24 mouse cellular contexts compared by ENCODE assay signal in genomic region chr2:25022678-25023077, GRCm38 (mm10). TPM values are rescaled to one million over a fixed set of nuclear protein-coding genes. Genes with fewer than 3 reads are reported as not detected.
DNase-seq lines count a peak whose midpoint lies in the region; ATAC-seq and TF ChIP-seq lines count a peak whose summit lies in the region.
"Had no signal": no experiment of that assay in that cellular context is flagged by ENCODE, and none has a peak within 500 bp of the region (broad histone marks: within the 10 kb centered on the region; RNA-seq: fewer than 3 reads in every experiment).

No protein-coding gene starts in this region.

- 0 out of 2 replicates have a peak, but pooled peaks have one; percentile 9 for TF ChIP-seq CTCF in gastrocnemius, adult 2 months (IDR thresholded peaks at IDR 0.05)
- no peak for TF ChIP-seq CTCF in liver, adult 2 months (IDR thresholded peaks at IDR 0.05; ENCODE audit: low read depth, low read length)

- no peak overlapping the region for H3K9ac ChIP-seq in liver, adult 2 months (ENCODE audit: low read depth, low read length)
- H3K9ac ChIP-seq in liver, embryonic 11.5 days (ENCODE audit: low read depth, low read length), result no peak overlapping the region
- H3K9ac ChIP-seq: forebrain, embryonic 13.5 days; limb, embryonic 13.5 days; lung, embryonic 15.5 days; midbrain, embryonic 15.5 days had no signal

- DNase-seq in gastrocnemius, adult 2 months, result no peak
- no peak for DNase-seq in gastrocnemius, adult 8-10 months (ENCODE audit: low spot score in 2 of 2)
- DNase-seq in liver, adult 2 months (ENCODE audit: extremely low read depth, low read depth, low spot score), result peak; percentile 8
- no peak for DNase-seq in liver, embryonic 11.5 days (ENCODE audit: low spot score)
- peak; percentile 27 for DNase-seq in A20 (ENCODE audit: low read depth, low spot score)
- peak; percentile 47 for DNase-seq in R1 (ENCODE audit: low read depth, low spot score)
- no peak for DNase-seq in urinary bladder, postnatal 14 days (ENCODE audit: low spot score)
- no peak for DNase-seq in spleen, adult 18-20 months
- DNase-seq: adrenal gland, adult 8-10 months; cerebellum, adult 11 months; cerebellum, postnatal 25 days; heart, adult 11 months; right cerebral cortex, adult 18-20 months had no signal

- no peak for TF ChIP-seq POLR2A in liver, adult 2 months (IDR thresholded peaks at IDR 0.05; ENCODE audit: extremely low read depth, insufficient read depth, low read length)

- no peak for ATAC-seq in liver, embryonic 11.5 days (replicated peaks; ENCODE audit: low FRiP score)
- ATAC-seq: forebrain, embryonic 13.5 days; inflammation-experienced regulatory T-cells, adult 6 months; midbrain, embryonic 15.5 days had no signal

- no peaks in the 10 kb centered on the region for H3K4me1 ChIP-seq in liver, adult 2 months (ENCODE audit: control insufficient read depth, insufficient read depth, low read length)
- H3K4me1 ChIP-seq in liver, embryonic 11.5 days (replicated peaks; ENCODE audit: control insufficient read depth, insufficient read depth, low read length), result no peaks in the 10 kb centered on the region
- H3K4me1 ChIP-seq: forebrain, embryonic 13.5 days; limb, embryonic 13.5 days; lung, embryonic 15.5 days; midbrain, embryonic 15.5 days had no signal

- WGBS in liver, adult 2 months, result 100% methylated on average over 1 of the region's 1 CpGs
- WGBS in liver, embryonic 11.5 days, result 86% methylated on average over 1 of the region's 1 CpGs

- no peaks in the 10 kb centered on the region for H3K9me3 ChIP-seq in liver, embryonic 11.5 days (ENCODE audit: control insufficient read depth, low read length)
- H3K9me3 ChIP-seq: embryonic facial prominence, embryonic 10.5 days; forebrain, embryonic 13.5 days; limb, embryonic 13.5 days; lung, embryonic 15.5 days; midbrain, embryonic 15.5 days had no signal

- H3K27me3 ChIP-seq in liver, adult 2 months (ENCODE audit: control insufficient read depth, insufficient read depth, low read length), result no peaks in the 10 kb centered on the region
- H3K27me3 ChIP-seq in liver, embryonic 11.5 days (replicated peaks; ENCODE audit: control insufficient read depth, insufficient read depth, low read length), result no peaks in the 10 kb centered on the region
- H3K27me3 ChIP-seq: forebrain, embryonic 13.5 days; limb, embryonic 13.5 days; lung, embryonic 15.5 days; midbrain, embryonic 15.5 days had no signal

- H3K79me2 ChIP-seq in liver, adult 2 months (ENCODE audit: control insufficient read depth, insufficient read depth, low read length), result no peaks in the 10 kb centered on the region

- no peak overlapping the region for H3K27ac ChIP-seq in gastrocnemius, adult 2 months
- no peak overlapping the region for H3K27ac ChIP-seq in liver, adult 2 months (replicated peaks; ENCODE audit: insufficient read depth, low read depth, low read length)
- H3K27ac ChIP-seq in liver, embryonic 11.5 days (ENCODE audit: low read depth, low read length), result no peak overlapping the region
- H3K27ac ChIP-seq: embryonic facial prominence, embryonic 10.5 days; forebrain, embryonic 13.5 days; limb, embryonic 13.5 days; lung, embryonic 15.5 days; midbrain, embryonic 15.5 days had no signal

- H3K4me3 ChIP-seq in gastrocnemius, adult 2 months, result no peak overlapping the region
- no peak overlapping the region for H3K4me3 ChIP-seq in liver, adult 2 months (ENCODE audit: insufficient read depth, low read depth, low read length)
- H3K4me3 ChIP-seq in liver, embryonic 11.5 days (ENCODE audit: low read depth, low read length), result no peak overlapping the region
- H3K4me3 ChIP-seq: embryonic facial prominence, embryonic 10.5 days; forebrain, embryonic 13.5 days; limb, embryonic 13.5 days; lung, embryonic 15.5 days; midbrain, embryonic 15.5 days had no signal

- intact Hi-C loops in gastrocnemius, adult 2 months (cut with DNase I), result no loop called here

- peaks cover 25% of the 10 kb centered on the region for H3K36me3 ChIP-seq in liver, adult 2 months (ENCODE audit: control insufficient read depth, insufficient read depth, low read length)
- H3K36me3 ChIP-seq in liver, embryonic 11.5 days (ENCODE audit: control insufficient read depth, insufficient read depth, low read length), result no peaks in the 10 kb centered on the region; the same call in 1 of the 2 replicates
- H3K36me3 ChIP-seq: embryonic facial prominence, embryonic 10.5 days; limb, embryonic 13.5 days; lung, embryonic 15.5 days; midbrain, embryonic 15.5 days had no signal

- H3K4me2 ChIP-seq in liver, embryonic 11.5 days, result no peak overlapping the region
- H3K4me2 ChIP-seq: forebrain, embryonic 13.5 days; limb, embryonic 13.5 days; lung, embryonic 15.5 days; midbrain, embryonic 15.5 days had no signal

RNA-seq across cellular contexts. Expression of gene Nsmf, which starts 31.5 kb away (rescaled TPM):
- 10 to 100 TPM in 1 of 2 experiments, 1 to 10 TPM in 1; 6.9 to 15.0 TPM for total RNA-seq in gastrocnemius, adult 2 months (2021)
- total RNA-seq in gastrocnemius, adult 8-10 months (2022), result 1 to 10 TPM; 5.6 to 8.4 (median 7.2) TPM
- total RNA-seq in liver, adult 2 months (2014; rRNA removed), result 71.2 and 76.2 TPM in 2 replicates
- polyA plus RNA-seq in liver, adult 2 months (2012; rRNA removed), result 182 and 219 TPM in 2 replicates
- polyA plus RNA-seq in liver, embryonic 11.5 days (2014; fragmentation: Nextera tagmentation; extraction: Ambion mirVana), result 29.0 and 32.6 TPM in 2 replicates

RNA-seq across cellular contexts. Expression of gene Pnpla7, which starts 46.8 kb away (rescaled TPM):
- 10 to 100 TPM; 36.5 to 44.6 TPM for total RNA-seq in gastrocnemius, adult 2 months (2021)
- total RNA-seq in gastrocnemius, adult 8-10 months (2022), result 10 to 100 TPM; 32.8 to 48.4 (median 40.4) TPM
- total RNA-seq in liver, adult 2 months (2014; rRNA removed), result 125 and 141 TPM in 2 replicates
- polyA plus RNA-seq in liver, adult 2 months (2012; rRNA removed), result 113 and 122 TPM in 2 replicates
- 24.7 TPM in 2 replicates for polyA plus RNA-seq in liver, embryonic 11.5 days (2014; fragmentation: Nextera tagmentation; extraction: Ambion mirVana)

RNA-seq across cellular contexts. Expression of gene Mrpl41, which starts 47.8 kb away (rescaled TPM):
- 10 to 100 TPM; 28.9 to 43.8 TPM for total RNA-seq in gastrocnemius, adult 2 months (2021)
- 10 to 100 TPM; 33.0 to 39.9 (median 34.9) TPM for total RNA-seq in gastrocnemius, adult 8-10 months (2022)
- 68.1 and 77.0 TPM in 2 replicates for total RNA-seq in liver, adult 2 months (2014; rRNA removed)
- polyA plus RNA-seq in liver, adult 2 months (2012; rRNA removed), result 24.4 and 30.1 TPM in 2 replicates
- 149 and 158 TPM in 2 replicates for polyA plus RNA-seq in liver, embryonic 11.5 days (2014; fragmentation: Nextera tagmentation; extraction: Ambion mirVana)

RNA-seq across cellular contexts. Expression of gene Entpd8, which starts 57.4 kb away (rescaled TPM):
- not detected for total RNA-seq in gastrocnemius, adult 2 months (2021)
- total RNA-seq in gastrocnemius, adult 8-10 months (2022), result not detected
- total RNA-seq in liver, adult 2 months (2014; rRNA removed), result 84.8 and 91.8 TPM in 2 replicates
- 159 and 196 TPM in 2 replicates for polyA plus RNA-seq in liver, adult 2 months (2012; rRNA removed)
- polyA plus RNA-seq in liver, embryonic 11.5 days (2014; fragmentation: Nextera tagmentation; extraction: Ambion mirVana), result 0.90 and 1.7 TPM in 2 replicates
- total RNA-seq: hematopoietic stem cell, adult 5-6 weeks; layer of hippocampus, adult 8-10 months; left cerebral cortex, adult 8-10 months; megakaryocyte, adult 5-6 weeks had no signal
- polyA plus RNA-seq: embryonic facial prominence, embryonic 10.5 days; forebrain, embryonic 13.5 days; heart, embryonic 14.5 days; limb, embryonic 13.5 days; midbrain, embryonic 15.5 days had no signal

Comparison
In these comparisons a context has a peak if more than half of its experiments do, and no peak if none do; other contexts are left out.
1. DNase-seq: peak in liver, adult 2 months (single experiment), A20 (single experiment) and R1 (single experiment); none in gastrocnemius, adult 2 months (single experiment), gastrocnemius, adult 8-10 months (0 of 2), liver, embryonic 11.5 days (single experiment), urinary bladder, postnatal 14 days (single experiment) and spleen, adult 18-20 months (0 of 2).